ENCODE assay signal across 7 mouse cellular contexts in the genomic region with DNA sequence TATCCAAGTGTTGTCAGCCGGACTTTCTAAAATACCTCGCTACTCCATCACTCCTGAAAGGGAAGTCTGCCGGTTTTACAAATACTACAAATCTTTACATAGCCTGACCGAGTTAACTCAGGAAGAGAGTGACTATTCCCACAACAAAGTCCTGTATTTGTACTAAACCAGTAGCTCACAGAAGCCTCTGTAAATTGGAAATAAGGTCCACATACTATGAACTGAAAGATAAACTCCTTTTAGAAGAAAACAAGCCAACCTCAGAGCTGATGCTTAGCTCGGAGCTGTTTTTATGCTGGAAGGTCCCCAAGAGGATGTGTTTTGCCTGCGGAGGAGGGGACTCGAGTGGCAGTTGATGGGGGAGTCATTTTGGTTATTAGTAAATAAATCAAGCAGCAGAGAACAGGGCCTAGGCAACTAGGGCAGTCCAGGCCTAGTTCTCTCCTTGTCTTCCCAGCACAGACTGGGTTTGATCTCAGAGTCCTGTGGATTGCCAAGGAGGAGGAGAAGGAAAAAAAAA. TPM values are rescaled to one million over a fixed set of nuclear protein-coding genes. Genes with fewer than 3 reads are reported as not detected.
A peak's percentile ranks its signal among the peaks of the same experiment; 100 is the strongest.
DNase-seq lines count a peak whose midpoint lies in the region; ATAC-seq lines count a peak whose summit lies in the region.

No protein-coding gene starts in this region.

- peak; percentile 32 to 35 for DNase-seq in right cerebral cortex, postnatal 10 days (ENCODE audit: low spot score in 2 of 2)
- no peak for DNase-seq in right cerebral cortex, postnatal 14 days
- peak; percentile 22 to 24 for DNase-seq in adrenal gland, postnatal 36 days
- peak; percentile 23 for DNase-seq in forelimb bud, embryonic 11.5 days (ENCODE audit: low read depth, low spot score)
- peak; percentile 16 for DNase-seq in ovary, postnatal 36 days (ENCODE audit: low spot score)

- H3K36me3 ChIP-seq in kidney, embryonic 15.5 days = no peaks in the 10 kb centered on the region
- no peaks in the 10 kb centered on the region for H3K36me3 ChIP-seq in lung, embryonic 16.5 days (ENCODE audit: control insufficient read depth, insufficient read depth, low read length)

- peak overlapping the region; percentile 93; the same call in 1 of the 2 replicates for H3K9ac ChIP-seq in kidney, embryonic 15.5 days
- peak overlapping the region; percentile 96; the same call in 1 of the 2 replicates for H3K9ac ChIP-seq in lung, embryonic 16.5 days (ENCODE audit: low read length)

- no peaks in the 10 kb centered on the region for H3K27me3 ChIP-seq in kidney, embryonic 15.5 days
- H3K27me3 ChIP-seq in lung, embryonic 16.5 days (ENCODE audit: control insufficient read depth, insufficient read depth, low read depth, low read length) = no peaks in the 10 kb centered on the region

- H3K4me2 ChIP-seq in kidney, embryonic 15.5 days = peak overlapping the region; percentile 96
- peak overlapping the region; percentile 95 for H3K4me2 ChIP-seq in lung, embryonic 16.5 days (ENCODE audit: low read depth, low read length)

- H3K4me3 ChIP-seq in kidney, embryonic 15.5 days (replicated peaks) = peak overlapping the region; percentile 97
- H3K4me3 ChIP-seq in lung, embryonic 16.5 days (ENCODE audit: low read length) = peak overlapping the region; percentile 98

- WGBS in kidney, embryonic 15.5 days = 10% methylated on average over 7 of the region's 7 CpGs
- WGBS in lung, embryonic 16.5 days = 13% methylated on average over 7 of the region's 7 CpGs

- peaks cover 24% of the 10 kb centered on the region for H3K4me1 ChIP-seq in kidney, embryonic 15.5 days
- peaks cover 9% of the 10 kb centered on the region; the same call in 1 of the 2 replicates for H3K4me1 ChIP-seq in lung, embryonic 16.5 days (replicated peaks; ENCODE audit: control insufficient read depth, insufficient read depth, low read length)

- H3K9me3 ChIP-seq in kidney, embryonic 15.5 days (replicated peaks) = no peaks in the 10 kb centered on the region
- H3K9me3 ChIP-seq in lung, embryonic 16.5 days (ENCODE audit: control insufficient read depth, low read length) = no peaks in the 10 kb centered on the region

- ATAC-seq in kidney, embryonic 15.5 days (replicated peaks; ENCODE audit: low FRiP score) = no peak
- ATAC-seq in lung, embryonic 16.5 days (ENCODE audit: low read depth) = no peak

- peak overlapping the region; percentile 91 for H3K27ac ChIP-seq in kidney, embryonic 15.5 days
- peak overlapping the region; percentile 90 for H3K27ac ChIP-seq in lung, embryonic 16.5 days (ENCODE audit: low read length)

RNA-seq across cellular contexts. Expression of gene Pou2f1, which starts 1.8 kb away (rescaled TPM):
- total RNA-seq in adrenal gland, postnatal 36 days (2021) = 10 to 100 TPM; 11.2 to 14.3 TPM
- polyA plus RNA-seq in kidney, embryonic 15.5 days (2015; fragmentation: Nextera tagmentation; extraction: Ambion mirVana) = 19.5 TPM in 2 replicates
- 12.6 and 16.3 TPM in 2 replicates for polyA plus RNA-seq in lung, embryonic 16.5 days (2015; fragmentation: Nextera tagmentation; extraction: Ambion mirVana)
